Mouse (Mus musculus) CD4-positive, CD25-positive, alpha-beta regulatory T cell, adult 9 weeks (primary cell): ENCODE data around the gene Ckap2l. TPM values are rescaled to one million over a fixed set of nuclear protein-coding genes. Genes with fewer than 3 reads are reported as not detected.

ENCODE experiments used
- polyA plus RNA-seq: library from polyadenylated mRNA; unstranded; fragments of 100-300 nt; shearing (Covaris generic); gene quantifications from one replicate; pipeline ENCODE4 v1.2.1, GENCODE M21; 2017

The Ckap2l gene
- polyA plus RNA-seq: 2.6 TPM

GRCm38 (mm10) chr2:129296671-129297588, at the start of gene Ckap2l:
Gene Ckap2l, minus strand, starts transcription at chr2:129297212.

GRCm38 (mm10) chr2:129309836-129310235, 12.8 kb upstream of the Ckap2l start, which contains the start of gene Il1a:
Gene Il1a, minus strand, starts transcription at chr2:129309972.

Other genes with a start within 250 kb of the Ckap2l start
- 0.09 TPM for gene Vinac1, start 249.0 kb downstream of the Ckap2l start, polyA plus RNA-seq
- gene Ttl, start 231.3 kb downstream of the Ckap2l start, polyA plus RNA-seq: 2.4 TPM
- gene Polr1b, start 196.2 kb downstream of the Ckap2l start, polyA plus RNA-seq: 41.1 TPM
- gene Chchd5, start 167.5 kb downstream of the Ckap2l start, polyA plus RNA-seq: 27.8 TPM
- gene Slc20a1, start 98.4 kb downstream of the Ckap2l start, polyA plus RNA-seq: 80.7 TPM
- 0.27 TPM for gene Il1a, start 12.8 kb upstream of the Ckap2l start, polyA plus RNA-seq
- not detected for gene Il1b, start 73.9 kb upstream of the Ckap2l start, polyA plus RNA-seq
- not detected for gene F830045P16Rik, start 239.4 kb upstream of the Ckap2l start, polyA plus RNA-seq